Mouse (Mus musculus) hematopoietic stem cell, adult 5-6 weeks (primary cell): ENCODE results near the gene Nos1ap. TPM values are rescaled to one million over a fixed set of nuclear protein-coding genes. Genes with fewer than 3 reads are reported as not detected.

Source experiments
- ATAC-seq, 2 experiments: fragments of 125-278 bp in 1 of 2; replicated peaks in 1 of 2; 2 replicates each; pipeline ENCODE4 v1.8.0; 2016 to 2017; ENCODE audit warnings: inconsistent platforms in 2 of 2, mild to moderate bottlenecking in 2 of 2, moderate number of reproducible peaks in 2 of 2, low read depth in 1 of 2, moderate TSS enrichment in 1 of 2; ENCODE audit not compliant: low FRiP score in 2 of 2, poor library complexity in 2 of 2, severe bottlenecking in 2 of 2, insufficient read depth in 1 of 2, low TSS enrichment in 1 of 2
- total RNA-seq: library from RNA; stranded (forward); fragments of 172-1452, 232-1000 nt; gene quantifications from 2 replicates; pipeline ENCODE4 v1.2.3, GENCODE M21; 2017

Nos1ap gene
- total RNA-seq, 1 experiment from 2014 or later, result 5.7 TPM

- ATAC-seq, result 0 out of 4 replicates have a peak, but pooled peaks of 1 of the 2 experiments have one; percentile 24
Observed at GRCm38 (mm10) chr1:170273252-170273651, 316.4 kb downstream of the Nos1ap start.

- no peak; a peak in 1 of 4 replicates for ATAC-seq
Observed at GRCm38 (mm10) chr1:170270696-170271095, 319.0 kb downstream of the Nos1ap start.

GRCm38 (mm10) chr1:170270281-170270680 lies 319.4 kb downstream of the Nos1ap start:
- peak in 1 of 2 experiments; percentile 39; a peak in 1 of 4 replicates for ATAC-seq

GRCm38 (mm10) chr1:170255560-170255910 lies 334.1 kb downstream of the Nos1ap start:
- peak; percentile 88 to 98 for ATAC-seq

GRCm38 (mm10) chr1:170254893-170255559 lies 334.6 kb downstream of the Nos1ap start:
- ATAC-seq, result 0 out of 4 replicates have a peak, but pooled peaks of 1 of the 2 experiments have one; percentile 14

Other genes with a start within 250 kb of the Nos1ap start
- gene Olfml2b, start 54.7 kb upstream of the Nos1ap start, total RNA-seq, result 3.0 and 5.3 TPM in 2 replicates